22 mouse cellular contexts compared by ENCODE assay signal in the genomic region with DNA sequence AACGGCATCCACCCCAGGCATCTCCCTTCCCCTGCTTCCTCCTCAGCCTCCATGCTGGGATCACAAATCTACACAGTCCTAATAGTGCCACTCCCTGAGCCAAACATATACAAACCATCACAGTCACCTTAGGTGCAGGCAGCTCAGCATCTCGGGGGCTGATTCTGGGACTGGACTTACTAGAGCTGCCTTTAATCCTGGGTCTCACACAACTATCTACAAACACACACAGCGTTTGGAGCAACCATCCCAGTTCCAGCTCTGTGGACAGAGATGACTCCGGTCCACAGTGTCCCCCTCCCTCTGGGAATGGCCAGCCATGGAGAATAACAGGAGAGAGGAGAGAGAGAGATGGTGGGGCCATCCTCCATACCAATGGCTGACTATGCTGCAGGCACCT.
"Had no signal": no experiment of that assay in that cellular context is flagged by ENCODE, and none has a peak within 500 bp of the region (broad histone marks: within the 10 kb centered on the region; RNA-seq: fewer than 3 reads in every experiment).

No protein-coding gene starts in this region.

- H3K9me3 ChIP-seq: limb, embryonic 10.5 days; limb, embryonic 13.5 days; liver, embryonic 12.5 days; liver, embryonic 15.5 days; midbrain, embryonic 12.5 days; midbrain, embryonic 15.5 days; neural tube, embryonic 12.5 days; neural tube, embryonic 15.5 days had no signal

- H3K4me3 ChIP-seq: layer of hippocampus, adult 2 months; limb, embryonic 10.5 days; limb, embryonic 13.5 days; liver, embryonic 12.5 days; liver, embryonic 15.5 days; midbrain, embryonic 12.5 days; midbrain, embryonic 15.5 days; neural tube, embryonic 12.5 days; neural tube, embryonic 15.5 days had no signal

- H3K27me3 ChIP-seq: liver, embryonic 12.5 days; liver, embryonic 15.5 days; midbrain, embryonic 15.5 days; neural tube, embryonic 12.5 days; neural tube, embryonic 15.5 days had no signal

- H3K9ac ChIP-seq: limb, embryonic 13.5 days; liver, embryonic 12.5 days; liver, embryonic 15.5 days; midbrain, embryonic 12.5 days; midbrain, embryonic 15.5 days; neural tube, embryonic 12.5 days; neural tube, embryonic 15.5 days had no signal

- H3K4me2 ChIP-seq: limb, embryonic 13.5 days; liver, embryonic 12.5 days; liver, embryonic 15.5 days; midbrain, embryonic 12.5 days; midbrain, embryonic 15.5 days; neural tube, embryonic 12.5 days; neural tube, embryonic 15.5 days had no signal

- ATAC-seq: liver, embryonic 12.5 days; midbrain, embryonic 15.5 days had no signal

- H3K36me3 ChIP-seq: limb, embryonic 10.5 days; limb, embryonic 13.5 days; liver, embryonic 12.5 days; liver, embryonic 15.5 days; midbrain, embryonic 12.5 days; midbrain, embryonic 15.5 days; neural tube, embryonic 12.5 days; neural tube, embryonic 15.5 days had no signal

- H3K27ac ChIP-seq: kidney, postnatal 0 days; layer of hippocampus, adult 2 months; limb, embryonic 10.5 days; limb, embryonic 13.5 days; liver, embryonic 12.5 days; liver, embryonic 15.5 days; midbrain, embryonic 12.5 days; midbrain, embryonic 15.5 days; neural tube, embryonic 12.5 days; neural tube, embryonic 15.5 days had no signal

- DNase-seq: kidney, adult 2 months; kidney, postnatal 25 days; layer of hippocampus, adult 9-11 months; liver; lung, adult 2 months; lung, postnatal 14 days; right cerebral cortex, adult 18-20 months; right cerebral cortex, postnatal 14 days; right cerebral cortex, postnatal 4 days; thymus, adult 2 months; thymus, postnatal 14 days; thymus, postnatal 4 days had no signal
